Mouse (Mus musculus) CH12.LX (cell line): ENCODE data around the gene Rfx7. TPM values are rescaled to one million over a fixed set of nuclear protein-coding genes. Genes with fewer than 3 reads are reported as not detected.
A peak's percentile ranks its signal among the peaks of the same experiment; 100 is the strongest.

ENCODE experiments used
- DNase-seq: peaks from one replicate; pipeline ENCODE4 v3.0.0-alpha.2; 2013; ENCODE audit errors: extremely low read depth
- H3K27ac ChIP-seq: 2 replicates; pipeline ENCODE4 v1.5.1; 2012; ENCODE audit warnings: low read depth, mild to moderate bottlenecking, control low read depth, moderate library complexity; ENCODE audit not compliant: insufficient read depth
- H3K27me3 ChIP-seq: replicated peaks from 2 replicates; pipeline ENCODE3; 2012; ENCODE audit warnings: inconsistent platforms
- H3K36me3 ChIP-seq, 2 experiments: replicated peaks in 1 of 2; 2 replicates each; pipeline versions ENCODE3 to v1.6.1; 2012; ENCODE audit warnings: inconsistent platforms in 1 of 2, low read length in 1 of 2, mild to moderate bottlenecking in 1 of 2, mixed read lengths in 1 of 2, moderate library complexity in 1 of 2; ENCODE audit not compliant: control insufficient read depth in 1 of 2, insufficient read depth in 1 of 2
- H3K4me1 ChIP-seq, 2 experiments: 2 replicates each; pipeline ENCODE4 v1.6.1; 2012; ENCODE audit warnings: inconsistent platforms in 1 of 2, moderate library complexity in 1 of 2; ENCODE audit not compliant: insufficient read depth in 2 of 2, control insufficient read depth in 1 of 2
- H3K4me2 ChIP-seq: 2 replicates; pipeline ENCODE4 v1.6.1; 2012; ENCODE audit warnings: low read depth, mild to moderate bottlenecking, control low read depth; ENCODE audit not compliant: poor library complexity, insufficient read depth, severe bottlenecking
- H3K4me3 ChIP-seq, 3 experiments: fragments of 150-350 bp in 1 of 3; sonication (generic) in 1 of 3; replicated peaks in 1 of 3; 2 replicates each; pipeline versions ENCODE3 to v1.5.1; 2011 to 2012; ENCODE audit warnings: low read depth in 2 of 3, low read length in 2 of 3, mild to moderate bottlenecking in 2 of 3, moderate library complexity in 2 of 3, control low read depth in 1 of 3, improper control_type of control experiment in 1 of 3, inconsistent platforms in 1 of 3, mixed read lengths in 1 of 3; ENCODE audit not compliant: poor library complexity in 1 of 3
- H3K79me2 ChIP-seq: replicated peaks from 2 replicates; pipeline ENCODE4 v1.6.1; 2012; ENCODE audit warnings: mild to moderate bottlenecking, moderate library complexity; ENCODE audit not compliant: control insufficient read depth, poor library complexity, insufficient read depth, severe bottlenecking; ENCODE audit errors: extremely low read depth
- H3K9ac ChIP-seq: 2 replicates; pipeline ENCODE4 v1.6.1; 2012; ENCODE audit warnings: low read depth, mild to moderate bottlenecking, control low read depth, moderate library complexity; ENCODE audit not compliant: insufficient read depth
- H3K9me3 ChIP-seq: replicated peaks from 2 replicates; pipeline ENCODE3; 2012; ENCODE audit warnings: low read length, inconsistent platforms, mixed read lengths
- BHLHE40 ChIP-seq: IDR thresholded peaks from 2 replicates; pipeline ENCODE4 v1.6.1; 2011; ENCODE audit warnings: mild to moderate bottlenecking, low read depth, low read length, improper control_type of control experiment
- CHD1 ChIP-seq: IDR thresholded peaks from 2 replicates; pipeline ENCODE4 v1.6.1; 2012; ENCODE audit warnings: low read depth, low read length, improper control_type of control experiment, inconsistent platforms
- CHD2 ChIP-seq: IDR thresholded peaks from 2 replicates; pipeline ENCODE4 v1.6.1; 2011; ENCODE audit warnings: low read length, improper control_type of control experiment
- CTCF ChIP-seq, 2 experiments: IDR thresholded peaks in 1 of 2; conservative IDR thresholded peaks in 1 of 2; 2 replicates each; pipeline ENCODE4 v1.5.1; 2011 to 2012; ENCODE audit warnings: low read depth in 2 of 2, low read length in 2 of 2, improper control_type of control experiment in 1 of 2, inconsistent platforms in 1 of 2, mild to moderate bottlenecking in 1 of 2, moderate library complexity in 1 of 2
- E2F4 ChIP-seq: IDR thresholded peaks from 2 replicates; pipeline ENCODE4 v1.6.1; 2011; ENCODE audit warnings: low read depth, low read length, improper control_type of control experiment; ENCODE audit not compliant: insufficient replicate concordance
- EP300 ChIP-seq: IDR thresholded peaks from 2 replicates; pipeline ENCODE4 v1.6.1; 2011; ENCODE audit warnings: low read length, improper control_type of control experiment
- ETS1 ChIP-seq: conservative IDR thresholded peaks from 2 replicates; pipeline ENCODE4 v1.6.1; 2012; ENCODE audit warnings: low read depth, mild to moderate bottlenecking, inconsistent platforms, low read length, improper control_type of control experiment, moderate library complexity
- IRF4 ChIP-seq: IDR thresholded peaks from 2 replicates; pipeline ENCODE4 v1.6.1; 2014; ENCODE audit warnings: low read depth, mild to moderate bottlenecking, inconsistent platforms, low read length, improper control_type of control experiment
- JUN ChIP-seq: IDR thresholded peaks from 2 replicates; pipeline ENCODE4 v1.6.1; 2011; ENCODE audit warnings: low read depth, mild to moderate bottlenecking, low read length, improper control_type of control experiment, moderate library complexity; ENCODE audit not compliant: insufficient read depth
- MAX ChIP-seq: IDR thresholded peaks from 2 replicates; pipeline ENCODE4 v1.6.1; 2011; ENCODE audit warnings: low read length, improper control_type of control experiment
- MAZ ChIP-seq: IDR thresholded peaks from 2 replicates; pipeline ENCODE4 v1.6.1; 2012; ENCODE audit warnings: low read depth, mild to moderate bottlenecking, inconsistent platforms, low read length, improper control_type of control experiment, moderate library complexity
- MEF2A ChIP-seq: IDR thresholded peaks from 2 replicates; pipeline ENCODE4 v1.6.1; 2014; ENCODE audit warnings: low read depth, mild to moderate bottlenecking, inconsistent platforms, low read length, improper control_type of control experiment, borderline replicate concordance
- MXI1 ChIP-seq: IDR thresholded peaks from 2 replicates; pipeline ENCODE4 v1.6.1; 2011; ENCODE audit warnings: mild to moderate bottlenecking, low read depth, low read length, improper control_type of control experiment
- NELFE ChIP-seq: IDR thresholded peaks from 2 replicates; pipeline ENCODE4 v1.6.1; 2011; ENCODE audit warnings: low read depth, low read length, improper control_type of control experiment
- NRF1 ChIP-seq: IDR thresholded peaks from 2 replicates; pipeline ENCODE4 v1.6.1; 2014; ENCODE audit warnings: low read depth, mild to moderate bottlenecking, inconsistent platforms, low read length, improper control_type of control experiment, moderate library complexity
- POLR2A ChIP-seq: IDR thresholded peaks from 2 replicates; pipeline ENCODE4 v1.6.1; 2011; ENCODE audit warnings: low read depth, mild to moderate bottlenecking, improper control_type of control experiment, low read length
- POLR2AphosphoS2 ChIP-seq: IDR thresholded peaks from 2 replicates; pipeline ENCODE4 v1.6.1; 2011; ENCODE audit warnings: low read depth, low read length, improper control_type of control experiment
- RAD21 ChIP-seq: IDR thresholded peaks from 2 replicates; pipeline ENCODE4 v1.6.1; 2011; ENCODE audit warnings: low read depth, mild to moderate bottlenecking, low read length, improper control_type of control experiment, moderate library complexity
- SIN3A ChIP-seq: IDR thresholded peaks from 2 replicates; pipeline ENCODE4 v1.6.1; 2012; ENCODE audit warnings: low read length, improper control_type of control experiment, inconsistent platforms
- TBP ChIP-seq: conservative IDR thresholded peaks from 2 replicates; pipeline ENCODE4 v1.6.1; 2011; ENCODE audit warnings: low read depth, low read length, improper control_type of control experiment
- TCF12 ChIP-seq: IDR thresholded peaks from 2 replicates; pipeline ENCODE4 v1.6.1; 2014; ENCODE audit warnings: low read depth, mild to moderate bottlenecking, inconsistent platforms, low read length, improper control_type of control experiment
- UBTF ChIP-seq: IDR thresholded peaks from 2 replicates; pipeline ENCODE4 v1.6.1; 2012; ENCODE audit warnings: low read depth, mild to moderate bottlenecking, inconsistent platforms, low read length, improper control_type of control experiment, moderate library complexity
- ZMIZ1 ChIP-seq: IDR thresholded peaks from 2 replicates; pipeline ENCODE4 v1.6.1; 2012; ENCODE audit warnings: low read depth, mild to moderate bottlenecking, inconsistent platforms, low read length, improper control_type of control experiment
- ZNF384 ChIP-seq: IDR thresholded peaks from 2 replicates; pipeline ENCODE4 v1.6.1; 2012; ENCODE audit warnings: low read depth, low read length, improper control_type of control experiment, inconsistent platforms
- dilution Hi-C: fragments of 300-500 bp; cut with MboI; formaldehyde crosslinking; loops from 2 replicates; pipeline ENCODE4 v1.14.3; 2020; ENCODE audit warnings: low sequenced_read_pairs; ENCODE audit not compliant: extremely low pct_unique_long_range_greater_than_20kb, extremely low pct_ligation_motif_present
- in situ Hi-C: fragments of 300-500 bp; cut with MboI; formaldehyde crosslinking; loops from 3 replicates; pipeline ENCODE4 v1.14.3; 2019; ENCODE audit warnings: low sequenced_read_pairs, low pct_ligation_motif_present, low pct_unique_long_range_greater_than_20kb, mixed read lengths
- polyA plus RNA-seq: library from polyadenylated mRNA; unstranded; fragments of >175 nt; gene quantifications from 2 replicates; pipeline ENCODE4 v1.2.1, GENCODE M21; 2012; ENCODE audit warnings: low read depth; ENCODE audit not compliant: insufficient read length
- total RNA-seq, 2 experiments: library from RNA; depleted of rRNA; stranded (reverse); fragments of 300-350 nt in 1 of 2; fragments of >200 nt in 1 of 2; gene quantifications; 2 replicates each; pipeline ENCODE4 v1.2.3; 2012 to 2014

The Rfx7 gene
- total and polyA plus RNA-seq, 3 experiments: 18.4 to 49.9 (median 27.3) TPM

- H3K36me3 ChIP-seq: peaks cover 11 to 32% of the 10 kb centered on the region in 2 experiments
- H3K9me3 ChIP-seq: no peaks in the 10 kb centered on the region
- H3K9ac ChIP-seq: 0 out of 2 replicates have a peak overlapping the region, but pooled peaks have one; percentile 4
- in situ Hi-C loops (no loop called here), dilution Hi-C loops (no loop called here)
- peaks cover 8% of the 10 kb centered on the region for H3K79me2 ChIP-seq
- H3K27me3 ChIP-seq: no peaks in the 10 kb centered on the region
- H3K4me2 ChIP-seq: no peak overlapping the region; the same call in 1 of the 2 replicates
- H3K4me1 ChIP-seq: peaks cover 7 to 39% of the 10 kb centered on the region in 2 experiments
- DNase-seq: peak; percentile 34
- TF ChIP-seq MAX (no peak), BHLHE40 (peak; percentile 54; the same call in 1 of the 2 replicates), EP300 (no peak), RAD21 (no peak), TCF12 (no peak), NELFE (no peak), UBTF (no peak), SIN3A (no peak), CTCF (conservative IDR thresholded peaks at IDR 0.05 in 1 of 2, IDR thresholded peaks at IDR 0.05 in 1 of 2; ENCODE audit: low read depth in 2 of 2, low read length in 2 of 2) (peak in 1 of 2 experiments; percentile 27; a peak in 1 of 4 replicates), ZMIZ1 (no peak), CHD2 (0 out of 2 replicates have a peak, but pooled peaks have one; percentile 27), TBP (no peak), NRF1 (no peak), MEF2A (no peak)
- H3K4me3 ChIP-seq: no peak overlapping the region
- H3K27ac ChIP-seq: no peak overlapping the region
Observed at GRCm38 (mm10) chr9:72489131-72489530, 42.9 kb upstream of the Rfx7 start.

DNA sequence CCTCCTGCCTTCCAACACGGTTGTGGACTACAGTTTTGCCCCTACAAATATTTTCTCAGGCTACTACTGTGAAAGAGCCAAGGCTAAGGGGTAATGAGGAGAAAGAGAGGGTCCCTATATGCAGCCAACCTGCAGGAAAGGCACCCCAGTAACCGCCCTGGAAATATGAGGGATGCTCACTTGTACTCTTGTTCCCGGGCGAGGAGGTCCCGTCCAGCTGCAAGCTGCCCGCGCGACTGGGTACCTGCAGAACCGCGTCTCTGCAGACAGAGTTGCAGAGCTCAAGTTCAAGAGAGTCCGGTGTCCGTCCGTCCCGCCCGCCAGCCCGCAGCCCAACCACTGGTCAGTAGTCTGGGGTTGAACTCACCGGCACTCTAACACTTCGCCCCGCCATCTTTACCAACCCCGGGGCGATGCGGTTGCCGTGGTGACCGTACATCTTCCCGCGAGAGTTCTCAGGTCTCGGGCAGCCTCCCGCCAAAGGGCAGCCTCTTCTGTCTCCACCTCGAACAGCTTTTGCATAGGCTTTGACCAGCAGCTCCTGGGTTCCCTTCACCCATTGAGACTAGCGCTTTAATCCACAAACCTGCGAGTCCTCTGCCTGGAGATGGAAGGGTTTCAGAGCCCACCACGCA is 40.4 kb upstream of the Rfx7 start:
- Histone ChIP-seq H3K79me2 (peaks cover 8% of the 10 kb centered on the region), H3K4me1 (peaks cover 10 to 46% of the 10 kb centered on the region in 2 experiments), H3K27me3 (no peaks in the 10 kb centered on the region), H3K4me3 (peak overlapping the region; percentile 66 to 83 (median 82)), H3K27ac (peak overlapping the region; percentile 95), H3K9me3 (no peaks in the 10 kb centered on the region), H3K9ac (peak overlapping the region; percentile 89), H3K36me3 (peaks cover 4 to 13% of the 10 kb centered on the region in 2 experiments), H3K4me2 (peak overlapping the region; percentile 99)
- TF ChIP-seq POLR2AphosphoS2 (0 out of 2 replicates have a peak, but pooled peaks have one; percentile 42), MXI1 (peak; percentile 75), POLR2A (peak; percentile 89), MAX (peak; percentile 58; the same call in 1 of the 2 replicates), CHD1 (no peak), IRF4 (0 out of 2 replicates have a peak, but pooled peaks have one; percentile 8), MAZ (0 out of 2 replicates have a peak, but pooled peaks have one; percentile 23), TBP (peak; percentile 61; the same call in 1 of the 2 replicates), SIN3A (peak; percentile 69), JUN (no peak), E2F4 (0 out of 2 replicates have a peak, but pooled peaks have one; percentile 14), ETS1 (0 out of 2 replicates have a peak, but pooled peaks have one; percentile 12), NELFE (peak; percentile 79; the same call in 1 of the 2 replicates), ZMIZ1 (peak; percentile 74), CHD2 (peak; percentile 97), MEF2A (no peak), ZNF384 (no peak), TCF12 (peak; percentile 60)
- dilution Hi-C loops: no loop called here
- in situ Hi-C loops: loop anchor here (5.0 kb wide), 1 partner anchor 36 kb away; no protein-coding TSS in a partner anchor
- DNase-seq: peak; percentile 93
